Mouse (Mus musculus) myocyte (in vitro differentiated cells): ENCODE data around the gene Camta1.

ENCODE experiments used
- E2F4 ChIP-seq: IDR thresholded peaks from one replicate; pipeline ENCODE4 v1.6.1; 2011; ENCODE audit warnings: mild to moderate bottlenecking, control low read depth, moderate library complexity; ENCODE audit not compliant: insufficient read depth
- POLR2A ChIP-seq: IDR thresholded peaks from one replicate; pipeline ENCODE4 v1.6.1; 2011; ENCODE audit warnings: low read depth, mild to moderate bottlenecking, control low read depth, moderate library complexity; ENCODE audit not compliant: insufficient read length

GRCm38 (mm10) chr4:151498481-151499276 is 363.0 kb downstream of the Camta1 start:
- TF ChIP-seq POLR2A: no peak
- TF ChIP-seq E2F4: no peak
